Mouse (Mus musculus) monocyte, adult 5-6 weeks (primary cell): ENCODE data around the gene Slc16a13. TPM values are rescaled to one million over a fixed set of nuclear protein-coding genes. Genes with fewer than 3 reads are reported as not detected.
A peak's percentile ranks its signal among the peaks of the same experiment; 100 is the strongest.

Experiments used
- ATAC-seq: fragments of 153-309, 156-312 bp; replicated peaks from 2 replicates; pipeline ENCODE4 v1.8.0; 2017; ENCODE audit warnings: mild to moderate bottlenecking; ENCODE audit not compliant: low TSS enrichment, insufficient number of reproducible peaks, severe bottlenecking, poor library complexity, low FRiP score
- total RNA-seq: library from RNA; stranded (forward); fragments of 200-1000, 200-491, 200-594 nt; gene quantifications from 3 replicates; pipeline ENCODE4 v1.2.3, GENCODE M21; 2017

The Slc16a13 gene
- total RNA-seq, 1 experiment from 2014 or later = 3.1 TPM

DNA sequence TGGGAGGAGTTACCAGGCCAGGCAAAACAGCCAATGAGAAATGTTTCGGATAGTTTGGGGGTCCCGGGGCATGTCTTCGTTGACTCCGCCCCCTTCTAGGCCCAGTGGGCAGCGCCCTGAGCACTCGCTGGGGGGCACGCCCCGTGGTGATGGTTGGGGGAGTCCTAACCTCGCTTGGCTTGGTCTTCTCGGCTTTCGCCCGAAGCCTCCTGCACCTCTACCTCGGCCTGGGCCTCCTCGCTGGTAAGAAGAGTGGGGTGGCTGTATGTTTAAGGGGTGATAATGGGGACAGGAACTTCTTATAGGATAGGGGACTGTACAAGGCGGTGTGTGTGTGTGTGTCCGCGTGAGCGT, 6.0 kb downstream of the Slc16a13 start:
- ATAC-seq = no peak

DNA sequence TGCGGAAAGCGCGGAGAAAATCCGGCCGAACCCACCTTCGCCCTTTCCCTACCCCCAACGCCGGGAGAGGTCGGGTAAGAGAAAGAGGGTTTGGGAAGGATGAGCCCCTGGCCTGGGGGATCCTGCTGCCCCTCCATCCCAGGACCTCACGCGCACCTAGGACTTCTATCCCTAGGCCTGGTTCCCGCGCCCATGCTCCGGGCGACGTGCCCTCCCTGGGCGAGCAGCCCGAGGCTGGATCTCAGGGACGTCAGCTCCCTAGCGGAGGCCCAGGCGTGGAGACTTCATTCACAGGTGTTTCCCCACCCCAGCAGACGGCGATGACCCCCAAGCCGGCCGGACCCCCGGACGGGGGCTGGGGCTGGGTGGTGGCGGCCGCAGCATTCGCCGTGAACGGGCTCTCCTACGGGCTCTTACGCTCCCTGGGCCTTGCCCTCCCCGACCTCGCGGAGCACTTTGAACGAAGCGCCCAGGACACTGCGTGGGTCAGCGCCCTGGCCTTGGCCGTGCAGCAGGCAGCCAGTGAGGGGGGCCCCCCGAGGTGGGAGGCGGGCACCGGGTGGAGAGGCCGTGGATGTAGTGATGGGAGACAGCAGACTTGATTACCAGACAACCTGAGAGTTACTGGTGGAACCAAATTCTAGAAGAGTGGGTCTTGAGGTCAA, 6.5 kb downstream of the Slc16a13 start:
- ATAC-seq = no peak

DNA sequence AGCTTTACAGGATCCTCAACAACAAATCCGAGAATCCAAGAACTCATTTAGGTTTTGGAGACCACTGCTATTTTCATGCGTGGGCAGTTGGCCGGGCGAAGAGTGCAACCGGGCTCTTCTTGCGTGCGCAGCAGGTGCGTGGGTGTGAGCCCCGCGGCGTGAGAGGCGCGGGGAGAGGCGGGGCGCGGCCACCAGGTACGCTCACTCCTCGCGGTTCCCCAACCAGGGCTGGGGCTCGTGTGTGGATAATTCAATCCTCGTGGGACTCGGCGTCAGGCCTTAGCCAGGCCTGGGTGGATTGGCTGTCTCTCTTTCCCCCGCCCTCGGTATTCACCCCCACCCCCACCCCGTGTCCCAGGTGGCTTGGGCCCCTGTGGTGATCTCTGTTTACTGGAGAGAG, 7.1 kb downstream of the Slc16a13 start:
- no peak for ATAC-seq

- no peak; the same call in 1 of the 2 replicates for ATAC-seq
These were observed 8.0 kb downstream of the Slc16a13 start for GRCm38 (mm10) chr11:70212896-70213295.

GRCm38 (mm10) chr11:70212423-70212822, 8.4 kb downstream of the Slc16a13 start, which contains the start of gene Slc16a11:
Slc16a11 (plus strand) TSS chr11:70212752.
- ATAC-seq = no peak

DNA sequence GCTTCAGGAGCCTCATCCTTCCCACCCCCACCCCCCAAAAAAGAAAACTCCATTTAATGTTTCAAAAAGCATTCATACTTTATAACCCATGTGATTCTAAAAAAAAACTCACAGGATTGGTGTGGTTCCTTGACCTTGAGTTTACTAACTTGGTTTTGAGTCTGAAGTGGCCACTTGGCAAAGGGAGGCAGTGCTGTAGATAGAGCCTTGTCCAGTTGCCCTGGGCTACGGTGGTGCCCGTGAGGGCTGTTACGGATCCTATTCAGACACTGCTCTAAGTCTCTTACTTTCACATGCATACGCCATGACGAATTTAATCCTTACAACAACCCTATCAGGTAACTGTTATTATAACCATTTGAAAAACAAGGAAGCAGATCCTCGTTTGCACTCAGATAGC, 8.9 kb downstream of the Slc16a13 start:
- no peak for ATAC-seq

- ATAC-seq = no peak
These were observed 10.2 kb downstream of the Slc16a13 start for GRCm38 (mm10) chr11:70210681-70211080.

DNA sequence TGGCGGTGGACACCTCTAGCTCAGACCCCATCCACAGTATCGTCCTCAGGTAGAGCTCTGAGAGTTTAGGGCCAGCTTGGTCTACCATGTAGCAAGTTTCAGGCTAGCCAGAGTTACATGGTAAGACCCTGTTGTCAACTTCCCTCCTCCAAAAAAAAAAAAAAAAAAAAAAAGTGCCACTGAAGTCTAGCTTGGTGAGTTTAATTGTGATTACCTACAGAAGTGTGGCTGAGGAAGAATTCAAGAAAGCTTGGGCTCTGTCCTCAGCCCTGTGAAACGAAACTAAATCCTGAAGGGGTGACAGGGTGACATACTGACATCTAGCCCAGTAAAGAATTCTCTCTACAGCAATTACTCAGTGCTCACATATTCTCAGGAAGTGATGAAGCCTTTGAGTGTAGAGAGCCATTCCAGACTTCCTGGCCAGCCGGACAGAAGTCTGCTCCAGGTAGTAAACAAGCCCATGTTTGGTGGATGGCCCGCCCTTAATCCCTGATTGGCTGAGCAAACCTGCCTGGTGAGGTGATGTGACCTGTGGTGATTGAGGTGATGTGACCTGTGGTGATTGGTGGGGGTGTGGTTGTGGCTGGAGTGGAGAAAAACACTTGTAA, 12.0 kb downstream of the Slc16a13 start:
- ATAC-seq = no peak

- ATAC-seq = no peak
These were observed 13.6 kb downstream of the Slc16a13 start for GRCm38 (mm10) chr11:70207283-70207682.

GRCm38 (mm10) chr11:70206801-70207200, 14.1 kb downstream of the Slc16a13 start:
- no peak for ATAC-seq

DNA sequence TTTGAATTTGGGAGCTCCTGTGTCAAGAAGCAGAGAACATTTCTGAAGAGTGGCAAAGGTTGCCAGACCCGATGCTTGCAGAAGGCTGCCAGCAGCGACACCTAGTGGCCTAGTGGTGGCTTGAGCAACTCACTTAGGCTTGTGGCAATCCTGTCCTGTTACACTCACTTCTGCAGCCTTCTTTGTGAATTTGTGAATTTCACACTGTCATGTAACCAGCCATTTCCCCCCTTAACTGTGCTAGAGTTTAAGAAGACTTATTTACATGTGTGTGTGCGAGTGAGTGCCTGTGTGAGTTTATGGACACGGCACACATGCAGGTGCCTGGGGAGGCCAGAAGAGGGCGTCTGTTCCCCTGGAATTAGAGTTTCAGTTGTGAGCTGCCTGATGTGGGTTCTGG, 19.2 kb downstream of the Slc16a13 start:
- peak; percentile 69 for ATAC-seq

DNA sequence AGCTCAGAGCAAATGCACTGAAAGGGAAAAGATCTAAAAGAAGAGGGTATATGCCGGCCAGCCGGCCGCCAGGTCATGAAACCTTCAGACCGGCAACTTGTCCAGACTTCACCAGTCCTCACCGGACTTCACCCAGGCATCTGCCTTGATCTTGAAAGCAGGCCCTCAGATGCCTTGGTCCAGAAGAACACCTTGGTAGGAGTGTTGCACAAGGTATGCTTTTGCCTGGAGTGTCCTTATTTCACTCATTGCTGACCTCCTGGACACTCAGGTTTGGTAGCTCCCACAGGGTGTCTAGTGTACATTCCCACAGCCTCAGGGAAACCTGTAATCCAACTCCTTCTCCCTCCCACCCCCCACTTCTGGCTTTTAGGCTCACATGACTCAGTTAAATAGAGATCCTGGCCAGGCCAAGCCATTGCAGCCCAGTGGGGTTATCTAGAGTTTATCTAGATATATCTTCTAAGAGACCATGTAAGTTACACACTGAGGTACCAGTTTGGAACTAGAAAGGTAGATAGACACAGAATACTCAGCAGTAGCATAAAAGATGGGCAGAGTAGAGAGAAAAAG, 20.7 kb downstream of the Slc16a13 start:
- no peak for ATAC-seq

DNA sequence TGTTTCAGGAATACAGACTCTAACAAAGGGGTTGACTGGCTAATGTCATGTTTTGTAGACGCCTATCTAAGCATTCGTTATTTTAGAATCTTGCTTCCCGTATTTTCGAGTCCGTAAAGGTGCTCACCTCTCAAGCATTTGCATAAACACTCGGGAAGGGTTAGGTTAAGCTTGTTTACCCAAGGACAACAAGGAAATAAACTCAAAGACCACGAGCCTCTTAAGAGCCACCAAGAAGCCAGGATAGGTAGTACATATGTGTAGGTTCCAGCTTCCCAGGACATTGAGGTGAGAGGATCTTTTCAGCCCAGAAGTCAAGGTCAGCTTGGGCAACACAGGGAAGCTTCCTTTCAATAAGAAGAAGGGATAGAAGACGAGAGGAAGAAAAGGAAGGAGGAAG, 21.8 kb downstream of the Slc16a13 start:
- ATAC-seq = no peak

GRCm38 (mm10) chr11:70198332-70198731, 22.5 kb downstream of the Slc16a13 start:
- ATAC-seq = peak; percentile 76

DNA sequence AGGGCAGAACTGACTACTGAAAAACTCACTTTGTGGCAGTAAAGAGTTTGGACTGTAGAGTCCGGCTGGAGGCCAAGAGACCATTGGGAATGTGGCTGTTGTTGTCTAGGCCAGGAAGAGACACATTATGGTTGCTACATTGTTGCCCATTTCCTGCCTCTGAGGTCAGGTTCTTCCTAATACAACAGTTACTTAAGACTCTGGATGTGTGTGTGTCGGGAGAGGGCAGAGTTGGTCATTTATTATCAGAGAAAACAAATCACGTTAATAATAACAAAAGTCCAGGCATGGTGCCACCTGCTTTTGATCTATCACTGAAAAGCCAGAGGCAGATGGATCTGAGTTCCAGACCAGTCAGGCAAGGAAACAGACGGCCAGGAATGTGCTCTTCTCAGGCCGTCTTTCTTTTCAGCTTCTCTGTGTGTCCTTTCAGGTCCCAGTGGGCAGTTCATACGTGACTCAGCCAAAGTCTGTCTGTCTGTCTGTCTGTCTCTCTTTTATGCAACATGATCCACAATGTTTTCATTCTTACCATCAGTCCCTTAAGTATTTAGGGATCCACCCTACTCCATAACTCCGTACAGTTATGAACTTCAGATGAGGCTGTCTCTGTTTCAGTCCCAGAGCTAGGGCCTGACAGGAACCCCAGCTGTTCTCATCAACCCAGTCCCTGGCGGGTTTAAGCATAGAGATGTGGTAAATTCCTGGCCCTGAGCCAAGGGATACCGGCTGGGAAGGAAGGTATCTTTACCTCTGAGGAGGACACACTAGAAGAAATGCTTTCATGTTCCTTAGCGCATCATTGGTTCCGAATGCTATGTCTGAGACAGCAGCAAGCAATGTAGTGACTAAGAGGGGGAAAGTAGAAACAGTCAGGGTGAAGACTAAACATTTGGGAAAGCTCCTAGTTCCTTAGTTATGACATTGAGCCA, 27.2 kb downstream of the Slc16a13 start:
- no peak for ATAC-seq

GRCm38 (mm10) chr11:70192157-70192556, 28.7 kb downstream of the Slc16a13 start:
- ATAC-seq = no peak

DNA sequence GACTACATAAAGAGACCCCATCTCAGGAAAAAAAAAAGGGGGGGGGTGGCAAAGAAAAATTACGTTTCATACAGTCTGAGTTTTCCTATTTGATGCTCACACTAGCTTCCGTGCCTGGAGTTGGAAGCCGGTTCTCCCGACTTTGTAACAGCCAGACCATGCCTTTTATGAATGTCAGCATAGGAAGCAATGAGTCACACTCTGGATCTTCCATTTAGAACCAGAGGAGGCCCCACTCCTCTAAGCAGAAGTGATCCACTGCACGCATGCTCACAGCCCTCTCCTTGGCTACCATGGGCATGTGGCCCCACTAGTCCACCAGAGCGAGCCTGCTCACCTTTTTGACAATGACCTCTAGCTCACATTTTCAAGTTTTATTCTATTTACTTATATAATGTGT, 29.7 kb downstream of the Slc16a13 start:
- ATAC-seq = no peak

DNA sequence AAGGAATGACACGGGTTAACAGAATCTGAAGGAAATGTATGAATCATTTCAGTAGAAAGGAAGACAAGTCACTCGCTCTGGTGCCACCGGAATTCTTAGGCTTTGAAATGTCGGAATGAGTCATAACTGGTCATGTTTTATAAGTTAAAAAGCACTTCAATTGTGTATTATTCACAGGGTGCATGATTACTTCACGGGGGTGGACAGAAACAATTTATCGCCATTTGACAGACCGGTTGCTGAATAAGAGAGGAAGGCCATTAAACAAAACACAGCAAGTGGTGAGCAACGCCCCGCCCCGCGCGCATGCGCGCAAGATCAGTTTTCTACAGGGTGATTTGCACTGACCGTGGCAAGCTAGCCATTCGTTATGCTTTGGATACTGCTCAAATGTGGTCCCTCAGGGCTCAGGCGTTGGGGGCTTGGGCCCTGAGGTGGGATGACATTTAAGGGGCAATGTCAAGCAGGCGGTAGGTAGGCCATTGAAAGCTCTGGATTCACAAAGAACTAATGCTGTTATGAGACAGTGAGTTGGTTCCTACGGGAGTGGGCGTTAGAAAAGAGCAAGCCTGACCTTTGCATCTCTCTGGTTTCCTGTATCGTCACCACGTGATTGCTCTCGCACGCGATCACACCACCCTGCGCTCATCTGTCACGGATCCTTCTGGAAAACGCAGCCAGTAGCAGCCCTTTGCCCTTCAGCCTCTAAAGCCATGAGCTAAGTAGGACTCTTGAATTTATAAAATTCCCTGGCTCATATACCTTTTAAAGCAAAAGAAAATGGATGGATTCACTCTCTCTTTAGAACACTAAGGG, 31.3 kb downstream of the Slc16a13 start:
- no peak for ATAC-seq

DNA sequence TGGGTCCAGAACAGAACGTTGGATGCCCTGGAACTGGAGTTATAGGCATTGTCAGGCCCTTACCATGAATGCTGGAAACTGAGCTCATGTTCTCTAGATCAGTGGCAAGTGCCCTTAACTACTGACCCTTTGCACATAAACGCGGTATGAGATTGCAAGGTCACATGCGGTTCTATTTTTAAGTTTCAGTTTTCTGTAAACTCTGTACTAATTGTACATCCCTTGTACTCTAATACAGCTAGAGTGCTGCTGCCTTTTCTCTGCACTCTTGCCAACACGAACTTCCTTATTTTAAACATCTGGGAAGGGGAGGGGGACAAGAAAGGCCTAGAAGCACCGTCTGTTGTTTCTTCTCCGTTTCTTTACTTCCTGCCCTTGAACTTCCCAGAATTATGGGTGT, 35.7 kb downstream of the Slc16a13 start:
- no peak for ATAC-seq
